Mouse (Mus musculus) MEL (cell line): ENCODE measurements at regions not wholly inside any gene's neighbourhood (a gene's known extent, or its start where the extent isn't known, plus 50 kb on each side); places are given as distances from the start of the nearest gene placed in this dataset.

Experiments used
- CHD1 ChIP-seq: IDR thresholded peaks from 2 replicates; pipeline ENCODE4 v1.6.1; 2012; ENCODE audit warnings: low read depth, mild to moderate bottlenecking, inconsistent platforms, low read length, improper control_type of control experiment
- CHD2 ChIP-seq: IDR thresholded peaks from 2 replicates; pipeline ENCODE4 v1.6.1; 2011; ENCODE audit warnings: low read length, improper control_type of control experiment
- CTCF ChIP-seq, 3 experiments: IDR thresholded peaks in 2 of 3; conservative IDR thresholded peaks in 1 of 3; 2 replicates each; pipeline ENCODE4 v1.5.1; 2011 to 2012; ENCODE audit warnings: low read length in 3 of 3, low read depth in 2 of 3, mild to moderate bottlenecking in 2 of 3, improper control_type of control experiment in 1 of 3, inconsistent platforms in 1 of 3, mixed read lengths in 1 of 3, moderate library complexity in 1 of 3; ENCODE audit not compliant: control insufficient read depth in 1 of 3, insufficient read depth in 1 of 3, poor library complexity in 1 of 3, severe bottlenecking in 1 of 3
- ELF1 ChIP-seq: IDR thresholded peaks from 2 replicates; pipeline ENCODE4 v1.6.1; 2014; ENCODE audit warnings: low read depth, mild to moderate bottlenecking, inconsistent platforms, low read length, improper control_type of control experiment, moderate library complexity
- ETS1 ChIP-seq: IDR thresholded peaks from 2 replicates; pipeline ENCODE4 v1.6.1; 2012; ENCODE audit warnings: low read depth, mild to moderate bottlenecking, inconsistent platforms, low read length, improper control_type of control experiment, moderate library complexity
- MAX ChIP-seq: IDR thresholded peaks from 2 replicates; pipeline ENCODE4 v1.6.1; 2011; ENCODE audit warnings: low read length, improper control_type of control experiment
- MAZ ChIP-seq: IDR thresholded peaks from 2 replicates; pipeline ENCODE4 v1.6.1; 2012; ENCODE audit warnings: low read depth, mild to moderate bottlenecking, inconsistent platforms, low read length, improper control_type of control experiment
- POLR2A ChIP-seq, 2 experiments: IDR thresholded peaks; 2 replicates each; pipeline ENCODE4 v1.6.1; 2011 to 2012; ENCODE audit warnings: low read length in 2 of 2, mild to moderate bottlenecking in 2 of 2, control low read depth in 1 of 2, improper control_type of control experiment in 1 of 2, low read depth in 1 of 2, moderate library complexity in 1 of 2; ENCODE audit not compliant: control insufficient read depth in 1 of 2, insufficient read depth in 1 of 2, poor library complexity in 1 of 2
- POLR2AphosphoS5 ChIP-seq: IDR thresholded peaks from 2 replicates; pipeline ENCODE4 v1.6.1; 2012; ENCODE audit warnings: low read depth, borderline replicate concordance, mild to moderate bottlenecking, inconsistent platforms, low read length, moderate library complexity, mixed read lengths
- RAD21 ChIP-seq: IDR thresholded peaks from 2 replicates; pipeline ENCODE4 v1.6.1; 2011; ENCODE audit warnings: mild to moderate bottlenecking, low read depth, low read length, improper control_type of control experiment
- SIN3A ChIP-seq: IDR thresholded peaks from 2 replicates; pipeline ENCODE4 v1.6.1; 2012; ENCODE audit warnings: low read length, improper control_type of control experiment, inconsistent platforms
- TAL1 ChIP-seq: IDR thresholded peaks from 2 replicates; pipeline ENCODE4 v1.6.1; 2012; ENCODE audit warnings: mild to moderate bottlenecking, inconsistent platforms, low read length, moderate library complexity, mixed read lengths
- USF1 ChIP-seq: IDR thresholded peaks from 2 replicates; pipeline ENCODE4 v1.6.1; 2014; ENCODE audit warnings: low read depth, mild to moderate bottlenecking, inconsistent platforms, low read length, improper control_type of control experiment, moderate library complexity
- ZC3H11A ChIP-seq: IDR thresholded peaks from 2 replicates; pipeline ENCODE4 v1.6.1; 2012; ENCODE audit warnings: low read depth, mild to moderate bottlenecking, inconsistent platforms, low read length, improper control_type of control experiment

GRCm38 (mm10) chr1:24832246-24832645 lies 153.8 kb downstream of the Lmbrd1 start:
- TF ChIP-seq CTCF (IDR thresholded peaks at IDR 0.05 in 2 of 3, conservative IDR thresholded peaks at IDR 0.05 in 1 of 3; ENCODE audit: control insufficient read depth in 1 of 3, insufficient read depth in 1 of 3, low read depth in 2 of 3, low read length in 3 of 3, poor library complexity in 1 of 3, severe bottlenecking in 1 of 3) (no peak), ELF1 (no peak), POLR2A (IDR thresholded peaks at IDR 0.05; ENCODE audit: control insufficient read depth in 1 of 2, insufficient read depth in 1 of 2, low read depth in 1 of 2, low read length in 2 of 2, poor library complexity in 1 of 2) (no peak), ZC3H11A (no peak), CHD2 (no peak), MAZ (no peak), SIN3A (no peak), ETS1 (no peak), MAX (no peak), RAD21 (no peak), TAL1 (no peak), CHD1 (no peak), POLR2AphosphoS5 (no peak), USF1 (no peak)
